Mouse (Mus musculus) liver, adult 2 months (tissue): Measurements from ENCODE around the gene Scn11a. TPM values are rescaled to one million over a fixed set of nuclear protein-coding genes. Genes with fewer than 3 reads are reported as not detected.

Source experiments
- DNase-seq: peaks from one replicate; pipeline ENCODE4 v3.0.0-alpha.2; 2011; ENCODE audit warnings: low read depth, low spot score; ENCODE audit errors: extremely low read depth
- H3K27ac ChIP-seq: fragments of 200-500 bp; replicated peaks from 2 replicates; pipeline ENCODE4 v1.5.1; 2012; ENCODE audit warnings: low read depth, mild to moderate bottlenecking, control low read depth, inconsistent platforms, low read length; ENCODE audit not compliant: insufficient read depth
- H3K27me3 ChIP-seq: fragments of 200-500 bp; 2 replicates; pipeline ENCODE4 v1.6.1; 2012; ENCODE audit warnings: mild to moderate bottlenecking, moderate library complexity, low read length, inconsistent platforms; ENCODE audit not compliant: control insufficient read depth, insufficient read depth
- H3K36me3 ChIP-seq: fragments of 200-500 bp; 2 replicates; pipeline ENCODE4 v1.6.1; 2012; ENCODE audit warnings: low read length, inconsistent platforms; ENCODE audit not compliant: control insufficient read depth, insufficient read depth
- H3K4me1 ChIP-seq: fragments of 200-500 bp; 2 replicates; pipeline ENCODE4 v1.6.1; 2011; ENCODE audit warnings: low read length; ENCODE audit not compliant: control insufficient read depth, insufficient read depth
- H3K4me3 ChIP-seq: fragments of 200-500 bp; 2 replicates; pipeline ENCODE4 v1.5.1; 2011; ENCODE audit warnings: low read depth, mild to moderate bottlenecking, control low read depth, low read length, moderate library complexity; ENCODE audit not compliant: insufficient read depth
- H3K79me2 ChIP-seq: fragments of 200-500 bp; 2 replicates; pipeline ENCODE4 v1.6.1; 2012; ENCODE audit warnings: inconsistent platforms, mild to moderate bottlenecking, low read length, moderate library complexity; ENCODE audit not compliant: control insufficient read depth, insufficient read depth
- H3K9ac ChIP-seq: fragments of 200-500 bp; 2 replicates; pipeline ENCODE4 v1.6.1; 2012; ENCODE audit warnings: low read depth, mild to moderate bottlenecking, control low read depth, inconsistent platforms, low read length
- CTCF ChIP-seq: fragments of 200-500 bp; IDR thresholded peaks from 2 replicates; pipeline ENCODE4 v1.5.1; 2011; ENCODE audit warnings: low read depth, low read length, control low read depth
- POLR2A ChIP-seq: fragments of 200-500 bp; IDR thresholded peaks from 2 replicates; pipeline ENCODE4 v1.6.1; 2011; ENCODE audit warnings: low read length, control low read depth; ENCODE audit not compliant: insufficient read depth; ENCODE audit errors: extremely low read depth
- WGBS: fragments of 180-500 bp; shearing (Covaris S2); methylation state at CpG from one replicate; pipeline ENCODE4 v1.1.7; 2018; 5-methylcytosine and 5-hydroxymethylcytosine counted together
- polyA plus RNA-seq: library from polyadenylated mRNA; depleted of rRNA; stranded (reverse); fragments of >200 nt; gene quantifications from 2 replicates; pipeline ENCODE4 v1.2.3, GENCODE M21; 2012
- total RNA-seq: library from RNA; depleted of rRNA; stranded (reverse); fragments of >200 nt; gene quantifications from 2 replicates; pipeline ENCODE4 v1.2.3, GENCODE M21; 2014

Gene Scn11a
- total and polyA plus RNA-seq, 2 experiments = not detected

- WGBS = 74% methylated on average over 9 of the region's 9 CpGs
- TF ChIP-seq POLR2A (no peak), CTCF (no peak)
- no peak overlapping the region for H3K4me3 ChIP-seq
- H3K4me1 ChIP-seq = no peaks in the 10 kb centered on the region
- H3K79me2 ChIP-seq = no peaks in the 10 kb centered on the region
- H3K36me3 ChIP-seq = no peaks in the 10 kb centered on the region
- H3K9ac ChIP-seq = no peak overlapping the region
- no peak overlapping the region for H3K27ac ChIP-seq
- no peak for DNase-seq
- H3K27me3 ChIP-seq = no peaks in the 10 kb centered on the region
Observed at GRCm38 (mm10) chr9:119835581-119836125, 10.4 kb upstream of the Scn11a start.

GRCm38 (mm10) chr9:119831001-119831400 lies 5.7 kb upstream of the Scn11a start:
- no peak overlapping the region for H3K27ac ChIP-seq
- H3K4me1 ChIP-seq = no peaks in the 10 kb centered on the region
- no peak for TF ChIP-seq CTCF
- no peak for TF ChIP-seq POLR2A
- no peaks in the 10 kb centered on the region for H3K36me3 ChIP-seq
- H3K4me3 ChIP-seq = no peak overlapping the region
- no peak for DNase-seq
- 80% methylated on average over 2 of the region's 2 CpGs for WGBS
- no peaks in the 10 kb centered on the region for H3K79me2 ChIP-seq
- H3K27me3 ChIP-seq = no peaks in the 10 kb centered on the region
- no peak overlapping the region for H3K9ac ChIP-seq

GRCm38 (mm10) chr9:119823722-119824121 lies 1.5 kb downstream of the Scn11a start:
- Histone ChIP-seq H3K4me1 (no peaks in the 10 kb centered on the region), H3K27me3 (no peaks in the 10 kb centered on the region), H3K4me3 (no peak overlapping the region), H3K36me3 (no peaks in the 10 kb centered on the region), H3K9ac (no peak overlapping the region), H3K27ac (no peak overlapping the region), H3K79me2 (no peaks in the 10 kb centered on the region)
- TF ChIP-seq POLR2A = no peak
- 74% methylated on average over 9 of the region's 9 CpGs for WGBS
- no peak for DNase-seq

- no peak for DNase-seq
- Histone ChIP-seq H3K79me2 (no peaks in the 10 kb centered on the region), H3K36me3 (no peaks in the 10 kb centered on the region), H3K27me3 (no peaks in the 10 kb centered on the region), H3K4me1 (no peaks in the 10 kb centered on the region), H3K4me3 (no peak overlapping the region), H3K9ac (no peak overlapping the region), H3K27ac (no peak overlapping the region)
- 96% methylated on average over 5 of the region's 5 CpGs for WGBS
- no peak for TF ChIP-seq POLR2A
- TF ChIP-seq CTCF = peak; percentile 21; the same call in 1 of the 2 replicates
Observed at GRCm38 (mm10) chr9:119813631-119814030, 11.6 kb downstream of the Scn11a start.

- no peak for TF ChIP-seq POLR2A
- TF ChIP-seq CTCF = peak; percentile 32; the same call in 1 of the 2 replicates
- no peak for DNase-seq
- Histone ChIP-seq H3K4me3 (no peak overlapping the region), H3K4me1 (no peaks in the 10 kb centered on the region), H3K36me3 (no peaks in the 10 kb centered on the region), H3K27me3 (no peaks in the 10 kb centered on the region), H3K9ac (no peak overlapping the region), H3K79me2 (no peaks in the 10 kb centered on the region), H3K27ac (no peak overlapping the region)
- WGBS = 75% methylated on average over 2 of the region's 2 CpGs
Observed at GRCm38 (mm10) chr9:119806491-119806890, 18.8 kb downstream of the Scn11a start.

GRCm38 (mm10) chr9:119804501-119804847 lies 20.8 kb downstream of the Scn11a start:
- H3K4me1 ChIP-seq = no peaks in the 10 kb centered on the region
- H3K79me2 ChIP-seq = no peaks in the 10 kb centered on the region
- H3K4me3 ChIP-seq = no peak overlapping the region
- H3K36me3 ChIP-seq = no peaks in the 10 kb centered on the region
- H3K9ac ChIP-seq = no peak overlapping the region
- WGBS = 81% methylated on average over 11 of the region's 11 CpGs
- H3K27me3 ChIP-seq = no peaks in the 10 kb centered on the region
- TF ChIP-seq POLR2A (no peak), CTCF (no peak)
- H3K27ac ChIP-seq = no peak overlapping the region
- DNase-seq = no peak
